Mouse (Mus musculus) spleen, adult 18-20 months (tissue): ENCODE measurements around the gene Basp1.
"Not testable (repeated sequence)": the region's sequence is repeated elsewhere in the genome, so short reads cannot be mapped to it uniquely, and the experiment has no call there.

Source experiments
- DNase-seq, 2 experiments: peaks; one replicate each; pipeline ENCODE4 v3.0.0; 2022; ENCODE audit warnings: mixed read lengths in 2 of 2

Gene Basp1

GRCm38 (mm10) chr15:25413378-25413901 lies at the start of gene Basp1:
Gene Basp1, minus strand, starts transcription at chr15:25413764.
- DNase-seq, result peak; percentile 14 to 44

- not testable (repeated sequence) for DNase-seq
These were observed 49.5 kb upstream of the Basp1 start for GRCm38 (mm10) chr15:25463076-25463475.

- no peak for DNase-seq
These were observed 48.6 kb upstream of the Basp1 start for GRCm38 (mm10) chr15:25462056-25462762.

- no peak for DNase-seq
These were observed 46.3 kb upstream of the Basp1 start for GRCm38 (mm10) chr15:25459901-25460300.

- DNase-seq, result no peak
These were observed 43.9 kb upstream of the Basp1 start for GRCm38 (mm10) chr15:25457421-25457820.

- no peak for DNase-seq
These were observed 40.0 kb upstream of the Basp1 start for GRCm38 (mm10) chr15:25453538-25453937.

- DNase-seq, result no peak
These were observed 35.8 kb upstream of the Basp1 start for GRCm38 (mm10) chr15:25449348-25449747.

DNA sequence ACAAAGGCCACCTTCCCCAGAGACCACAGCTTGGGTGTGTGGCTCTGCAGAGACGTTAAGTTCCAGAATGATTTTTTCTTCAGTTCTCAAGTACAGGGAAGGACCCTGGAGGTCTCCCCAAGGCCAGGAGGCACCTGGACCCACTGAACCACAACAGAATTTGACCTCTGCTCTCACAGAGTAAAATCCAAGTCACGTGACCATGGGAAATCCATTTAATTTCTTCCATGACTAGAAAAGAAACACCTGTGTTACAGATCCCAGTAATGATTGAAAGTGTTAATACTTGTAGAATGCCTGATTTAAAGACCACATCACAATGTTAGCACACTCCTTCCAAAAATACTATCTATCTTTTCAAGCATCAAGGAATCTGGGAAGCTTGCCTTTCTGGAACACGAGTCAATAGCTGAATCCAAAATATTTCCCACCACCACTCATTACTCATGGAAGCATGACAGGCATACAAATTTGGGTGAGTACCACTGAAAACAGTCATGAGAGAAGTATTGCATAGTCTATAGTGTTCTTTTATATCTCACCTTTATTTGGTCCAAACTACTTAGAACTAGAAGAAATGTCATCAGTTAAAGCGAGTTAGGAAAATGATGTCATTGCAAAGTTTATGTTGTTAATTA lies 35.3 kb upstream of the Basp1 start:
- no peak for DNase-seq

DNA sequence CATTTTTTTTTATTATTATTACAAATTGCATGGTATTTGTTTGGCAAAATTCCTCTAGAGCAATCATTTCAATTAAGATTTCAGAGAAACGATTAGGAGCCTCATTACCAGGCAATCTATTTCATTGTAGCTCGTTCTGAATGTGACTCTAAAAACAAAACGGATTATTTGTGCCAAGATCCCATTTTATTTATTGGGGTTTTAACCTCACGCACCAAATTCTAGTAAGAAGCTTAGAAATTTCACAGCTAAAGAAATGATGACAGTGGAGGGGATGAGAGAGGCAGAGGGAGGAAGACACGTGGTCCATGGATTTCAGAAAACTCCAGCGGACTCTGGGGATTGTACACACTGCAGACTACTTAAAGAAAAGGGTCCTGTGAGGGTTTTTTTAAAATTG lies 33.6 kb upstream of the Basp1 start:
- DNase-seq, result no peak

DNA sequence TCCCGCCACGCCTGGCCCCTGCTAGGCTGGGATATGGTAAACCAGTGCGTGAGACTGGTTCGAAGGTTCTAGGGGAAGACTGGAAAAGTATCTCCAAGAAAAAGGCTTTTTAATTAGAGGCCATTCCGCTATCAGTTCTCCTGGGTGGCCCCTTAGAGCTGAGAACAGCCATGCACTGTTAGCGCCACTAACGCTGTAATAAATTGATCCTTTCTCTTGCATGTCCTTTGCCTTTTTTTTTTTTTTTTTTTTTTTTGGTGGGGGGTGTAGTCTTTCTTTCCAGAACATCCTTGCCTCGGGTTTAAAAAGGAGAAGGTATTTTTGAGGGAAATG lies 32.6 kb upstream of the Basp1 start:
- DNase-seq, result no peak

GRCm38 (mm10) chr15:25445361-25446154 lies 32.0 kb upstream of the Basp1 start:
- DNase-seq, result no peak

GRCm38 (mm10) chr15:25444208-25444607 lies 30.6 kb upstream of the Basp1 start:
- no peak for DNase-seq

- DNase-seq, result no peak
These were observed 29.7 kb upstream of the Basp1 start for GRCm38 (mm10) chr15:25443140-25443790.

DNA sequence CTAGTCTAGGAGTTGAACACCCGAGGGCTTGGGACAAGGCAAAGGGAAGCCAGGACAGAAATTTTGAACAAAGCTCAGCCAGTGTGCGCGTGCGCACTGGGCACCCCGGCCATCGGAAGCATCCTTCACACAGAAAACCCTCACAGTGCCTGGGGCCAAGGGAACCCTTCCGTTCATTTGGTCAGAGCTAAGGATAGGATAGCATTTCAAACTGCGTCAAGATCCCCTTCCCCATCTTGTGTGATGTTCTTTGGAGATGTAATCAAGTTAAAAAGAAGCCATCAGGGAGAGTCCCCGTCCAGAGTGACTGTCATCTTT lies 28.3 kb upstream of the Basp1 start:
- no peak for DNase-seq

GRCm38 (mm10) chr15:25440991-25441867 lies 27.7 kb upstream of the Basp1 start:
- peak in 1 of 2 experiments; percentile 32 for DNase-seq

DNA sequence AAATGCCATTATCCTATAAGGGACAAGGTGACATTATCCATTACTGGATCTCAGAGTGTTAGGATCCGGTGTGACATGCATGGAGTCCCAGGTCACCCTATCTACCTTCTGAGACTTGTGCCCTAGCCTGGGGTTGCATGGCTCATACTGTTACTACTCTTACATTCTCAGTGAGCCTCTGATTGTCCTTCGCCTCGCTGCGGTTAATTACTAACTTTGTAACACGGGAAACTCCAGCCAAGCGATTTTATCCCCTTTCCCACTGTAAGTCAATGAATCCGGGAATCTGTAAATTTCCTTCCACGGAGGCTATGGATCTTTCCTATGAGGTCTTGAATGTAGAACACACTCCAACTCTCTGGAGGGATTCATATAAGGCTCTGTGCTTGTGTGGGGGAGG lies 26.8 kb upstream of the Basp1 start:
- DNase-seq, result no peak

DNA sequence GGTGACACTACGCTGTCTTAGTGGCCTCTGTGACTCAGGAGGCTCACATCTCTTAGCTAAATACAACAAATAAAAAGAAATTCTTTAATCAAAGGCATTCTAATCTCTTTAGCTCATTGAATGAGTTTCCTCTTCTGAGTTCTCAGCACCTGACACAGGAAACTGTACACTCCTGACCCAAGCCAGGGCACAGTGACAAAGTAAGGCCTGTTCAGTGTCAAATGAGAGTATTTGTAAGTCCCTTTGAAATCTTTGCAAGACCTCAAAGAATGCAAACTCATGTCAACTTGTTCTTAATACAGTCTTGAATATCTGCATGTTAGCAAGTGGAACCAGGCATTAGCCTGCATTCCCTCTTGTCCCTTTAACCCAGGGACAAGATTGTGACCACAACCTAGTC lies 18.8 kb upstream of the Basp1 start:
- DNase-seq, result no peak

GRCm38 (mm10) chr15:25430167-25430566 lies 16.6 kb upstream of the Basp1 start:
- no peak for DNase-seq

GRCm38 (mm10) chr15:25429007-25429406 lies 15.4 kb upstream of the Basp1 start:
- DNase-seq, result no peak

- no peak for DNase-seq
These were observed 15.0 kb upstream of the Basp1 start for GRCm38 (mm10) chr15:25428551-25428950.

GRCm38 (mm10) chr15:25420266-25420665 lies 6.7 kb upstream of the Basp1 start:
- DNase-seq, result no peak

DNA sequence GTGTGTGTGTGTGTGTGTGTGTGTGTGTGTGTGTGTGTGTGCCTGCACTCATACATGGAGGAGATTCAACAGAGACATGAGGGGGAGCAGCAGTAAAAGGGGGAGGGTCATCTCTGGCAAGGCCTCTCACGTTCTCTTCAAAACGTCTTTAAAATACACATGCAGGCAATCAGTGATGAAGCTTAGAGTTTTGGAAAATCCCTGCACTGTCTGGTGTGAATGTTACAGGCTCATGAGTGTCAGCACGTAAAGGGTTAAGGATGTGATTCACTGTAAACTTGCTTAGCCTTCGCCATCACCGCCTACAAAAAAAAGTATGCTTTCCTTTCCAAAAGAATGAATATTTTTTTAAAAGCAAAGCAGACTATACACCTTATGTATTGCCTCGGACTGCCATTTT lies 2.8 kb upstream of the Basp1 start:
- no peak for DNase-seq
